Mouse (Mus musculus): ENCODE data around the gene Adtrp. TPM values are rescaled to one million over a fixed set of nuclear protein-coding genes. Genes with fewer than 3 reads are reported as not detected.

Adtrp gene
- polyA plus RNA-seq, 1 experiment from 2014 or later = 110 TPM

DNA sequence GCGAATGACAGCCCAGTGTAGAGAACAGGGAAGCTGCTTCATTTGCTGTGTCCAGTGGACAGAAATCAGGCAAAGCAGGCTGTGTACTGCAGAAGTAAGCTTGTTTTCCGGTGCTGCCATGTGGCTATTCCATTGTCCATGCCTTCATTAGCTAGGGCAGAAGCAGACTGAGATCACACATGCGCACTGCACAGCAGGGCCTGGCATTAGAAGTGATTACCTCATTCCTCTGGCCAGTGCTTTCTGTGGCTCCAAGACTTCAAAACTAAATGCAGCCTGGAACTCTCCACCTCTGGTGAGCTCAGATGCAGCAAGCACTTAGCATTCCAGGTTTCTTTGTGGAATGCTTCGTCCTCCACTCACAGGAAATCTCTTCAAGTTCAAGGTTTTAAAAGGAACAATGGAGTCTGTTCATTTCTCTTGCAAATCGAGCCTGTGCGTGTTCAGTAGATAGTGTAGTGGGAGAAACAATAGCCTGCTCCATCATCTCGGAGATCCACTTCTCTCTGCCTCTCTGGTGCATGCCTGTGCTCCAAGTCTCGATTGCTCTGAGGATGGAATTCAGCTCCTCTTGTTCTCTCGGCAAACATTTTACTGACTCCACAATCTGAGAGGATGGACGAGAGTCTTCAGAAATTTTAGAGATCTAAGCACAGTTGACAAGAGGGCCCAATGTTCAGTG is 109.7 kb downstream of the Adtrp start:
- Histone ChIP-seq H3K27me3 (replicated peaks; ENCODE audit: control insufficient read depth, insufficient read depth, low read length) (no peaks in the 10 kb centered on the region), H3K9me3 (ENCODE audit: control insufficient read depth) (no peaks in the 10 kb centered on the region), H3K27ac (ENCODE audit: low read depth, low read length) (no peak overlapping the region), H3K4me3 (ENCODE audit: low read depth, low read length) (no peak overlapping the region), H3K4me1 (replicated peaks; ENCODE audit: control insufficient read depth, insufficient read depth, low read length) (no peaks in the 10 kb centered on the region), H3K36me3 (ENCODE audit: control insufficient read depth, insufficient read depth) (no peaks in the 10 kb centered on the region), H3K4me2 (replicated peaks; ENCODE audit: low read depth) (no peak overlapping the region), H3K9ac (ENCODE audit: low read depth, low read length) (no peak overlapping the region)
- WGBS = 61% methylated on average over 10 of the region's 10 CpGs
- no peak for ATAC-seq
- no peak for TF ChIP-seq CTCF (IDR thresholded peaks at IDR 0.05; ENCODE audit: low read depth)

DNA sequence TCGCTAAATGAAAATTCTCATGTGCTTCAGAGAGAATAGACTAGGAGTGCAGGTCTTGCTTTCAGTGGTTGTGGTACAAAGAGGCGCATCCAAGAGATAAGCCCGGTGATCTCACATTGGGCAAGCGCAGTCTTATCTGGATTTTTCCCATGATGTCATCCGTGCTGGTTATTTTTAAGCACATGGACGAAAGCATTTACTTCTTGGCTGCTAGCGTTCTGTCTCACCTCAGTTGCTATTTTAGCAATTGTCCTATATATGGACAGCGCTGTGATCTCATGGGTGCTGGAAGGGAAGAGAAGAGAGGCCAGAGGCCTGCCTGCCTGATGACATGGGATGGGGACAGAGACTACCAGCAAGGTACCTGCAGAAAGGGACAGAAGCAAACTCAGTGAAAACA is 117.8 kb downstream of the Adtrp start:
- no peak overlapping the region for H3K4me3 ChIP-seq (ENCODE audit: low read depth, low read length)
- no peaks in the 10 kb centered on the region for H3K27me3 ChIP-seq (replicated peaks; ENCODE audit: control insufficient read depth, insufficient read depth, low read length)
- no peaks in the 10 kb centered on the region for H3K9me3 ChIP-seq (ENCODE audit: control insufficient read depth)
- H3K36me3 ChIP-seq (ENCODE audit: control insufficient read depth, insufficient read depth) = no peaks in the 10 kb centered on the region
- WGBS = 87% methylated on average over 8 of the region's 8 CpGs
- H3K9ac ChIP-seq (ENCODE audit: low read depth, low read length) = no peak overlapping the region
- no peak overlapping the region for H3K4me2 ChIP-seq (replicated peaks; ENCODE audit: low read depth)
- no peak overlapping the region for H3K27ac ChIP-seq (ENCODE audit: low read depth, low read length)
- ATAC-seq = no peak
- H3K4me1 ChIP-seq (replicated peaks; ENCODE audit: control insufficient read depth, insufficient read depth, low read length) = no peaks in the 10 kb centered on the region
- no peak for TF ChIP-seq CTCF (IDR thresholded peaks at IDR 0.05; ENCODE audit: low read depth)

GRCm38 (mm10) chr13:41727803-41728202 is 119.7 kb downstream of the Adtrp start:
- H3K27me3 ChIP-seq (replicated peaks; ENCODE audit: control insufficient read depth, insufficient read depth, low read length) = no peaks in the 10 kb centered on the region
- ATAC-seq = no peak
- no peak overlapping the region for H3K9ac ChIP-seq (ENCODE audit: low read depth, low read length)
- H3K9me3 ChIP-seq (ENCODE audit: control insufficient read depth) = no peaks in the 10 kb centered on the region
- no peak overlapping the region for H3K27ac ChIP-seq (ENCODE audit: low read depth, low read length)
- no peaks in the 10 kb centered on the region for H3K4me1 ChIP-seq (replicated peaks; ENCODE audit: control insufficient read depth, insufficient read depth, low read length)
- WGBS = 87% methylated on average over 3 of the region's 3 CpGs
- no peak overlapping the region for H3K4me2 ChIP-seq (replicated peaks; ENCODE audit: low read depth)
- H3K4me3 ChIP-seq (ENCODE audit: low read depth, low read length) = no peak overlapping the region
- TF ChIP-seq CTCF (IDR thresholded peaks at IDR 0.05; ENCODE audit: low read depth) = no peak
- no peaks in the 10 kb centered on the region for H3K36me3 ChIP-seq (ENCODE audit: control insufficient read depth, insufficient read depth)

DNA sequence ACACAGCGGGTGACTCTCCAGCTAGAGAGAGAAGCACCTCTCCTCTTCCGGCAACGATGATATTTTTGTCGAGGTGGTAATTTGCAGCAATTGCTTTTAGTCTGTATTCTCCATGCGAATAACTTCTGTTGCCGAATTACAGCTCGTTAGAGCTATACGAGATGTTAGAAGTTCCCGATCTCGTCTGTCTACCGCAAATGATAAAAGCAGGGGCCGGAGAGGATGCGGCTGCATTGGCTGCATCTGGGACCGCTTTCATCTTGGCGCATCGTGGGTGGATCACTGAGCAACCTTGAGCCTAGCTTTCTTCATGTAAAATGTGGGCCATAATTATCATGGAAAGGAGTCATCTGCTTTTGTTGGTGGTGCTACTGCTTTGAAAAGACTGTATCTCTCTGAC is 128.2 kb downstream of the Adtrp start:
- Histone ChIP-seq H3K4me1 (replicated peaks; ENCODE audit: control insufficient read depth, insufficient read depth, low read length) (no peaks in the 10 kb centered on the region), H3K9me3 (ENCODE audit: control insufficient read depth) (no peaks in the 10 kb centered on the region), H3K27ac (ENCODE audit: low read depth, low read length) (no peak overlapping the region), H3K4me3 (ENCODE audit: low read depth, low read length) (no peak overlapping the region), H3K9ac (ENCODE audit: low read depth, low read length) (no peak overlapping the region), H3K36me3 (ENCODE audit: control insufficient read depth, insufficient read depth) (no peaks in the 10 kb centered on the region), H3K27me3 (replicated peaks; ENCODE audit: control insufficient read depth, insufficient read depth, low read length) (no peaks in the 10 kb centered on the region), H3K4me2 (replicated peaks; ENCODE audit: low read depth) (no peak overlapping the region)
- ATAC-seq = no peak
- WGBS = 94% methylated on average over 16 of the region's 16 CpGs
- no peak for TF ChIP-seq CTCF (IDR thresholded peaks at IDR 0.05; ENCODE audit: low read depth)

DNA sequence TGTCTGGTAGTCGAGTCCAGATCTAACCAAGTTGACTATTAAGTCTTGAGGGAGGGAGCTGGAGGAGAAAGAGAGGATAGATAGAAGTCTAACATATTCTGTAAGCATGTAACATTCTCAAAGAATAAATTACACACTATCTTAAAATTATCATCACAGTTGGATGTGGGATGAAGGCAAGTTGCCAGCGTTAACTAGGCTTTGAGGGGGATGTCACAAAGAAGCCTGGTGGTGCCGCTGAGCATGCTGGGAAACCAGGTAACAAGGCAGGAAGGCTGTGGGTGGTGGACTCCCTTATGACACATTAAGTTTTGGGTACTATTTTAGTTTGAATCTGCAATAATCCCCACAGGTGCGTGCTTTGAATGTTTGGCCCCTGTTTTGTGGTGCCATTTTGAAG is 129.4 kb downstream of the Adtrp start:
- Histone ChIP-seq H3K9ac (ENCODE audit: low read depth, low read length) (no peak overlapping the region), H3K4me2 (replicated peaks; ENCODE audit: low read depth) (no peak overlapping the region), H3K36me3 (ENCODE audit: control insufficient read depth, insufficient read depth) (no peaks in the 10 kb centered on the region), H3K27ac (ENCODE audit: low read depth, low read length) (no peak overlapping the region), H3K4me1 (replicated peaks; ENCODE audit: control insufficient read depth, insufficient read depth, low read length) (no peaks in the 10 kb centered on the region), H3K27me3 (replicated peaks; ENCODE audit: control insufficient read depth, insufficient read depth, low read length) (no peaks in the 10 kb centered on the region), H3K9me3 (ENCODE audit: control insufficient read depth) (no peaks in the 10 kb centered on the region), H3K4me3 (ENCODE audit: low read depth, low read length) (no peak overlapping the region)
- WGBS = 94% methylated on average over 4 of the region's 4 CpGs
- no peak for ATAC-seq
- TF ChIP-seq CTCF (IDR thresholded peaks at IDR 0.05; ENCODE audit: low read depth) = no peak

Other genes with a start within 250 kb of the Adtrp start
- gene Tmem170b, start 241.8 kb downstream of the Adtrp start, polyA plus RNA-seq (2015; fragmentation: Nextera tagmentation; extraction: Ambion mirVana) = 7.7 and 8.9 TPM in 2 replicates
- 5.9 and 6.9 TPM in 2 replicates for gene Hivep1, start 204.3 kb upstream of the Adtrp start, polyA plus RNA-seq (2015; fragmentation: Nextera tagmentation; extraction: Ambion mirVana)

Data from intestine, postnatal 0 days (tissue).